Mouse (Mus musculus): Measurements from ENCODE around the gene Prss27. TPM values are rescaled to one million over a fixed set of nuclear protein-coding genes. Genes with fewer than 3 reads are reported as not detected.
A peak's percentile ranks its signal among the peaks of the same experiment; 100 is the strongest.

Gene Prss27
- total RNA-seq, 2 experiments from 2014 or later, result not detected

DNA sequence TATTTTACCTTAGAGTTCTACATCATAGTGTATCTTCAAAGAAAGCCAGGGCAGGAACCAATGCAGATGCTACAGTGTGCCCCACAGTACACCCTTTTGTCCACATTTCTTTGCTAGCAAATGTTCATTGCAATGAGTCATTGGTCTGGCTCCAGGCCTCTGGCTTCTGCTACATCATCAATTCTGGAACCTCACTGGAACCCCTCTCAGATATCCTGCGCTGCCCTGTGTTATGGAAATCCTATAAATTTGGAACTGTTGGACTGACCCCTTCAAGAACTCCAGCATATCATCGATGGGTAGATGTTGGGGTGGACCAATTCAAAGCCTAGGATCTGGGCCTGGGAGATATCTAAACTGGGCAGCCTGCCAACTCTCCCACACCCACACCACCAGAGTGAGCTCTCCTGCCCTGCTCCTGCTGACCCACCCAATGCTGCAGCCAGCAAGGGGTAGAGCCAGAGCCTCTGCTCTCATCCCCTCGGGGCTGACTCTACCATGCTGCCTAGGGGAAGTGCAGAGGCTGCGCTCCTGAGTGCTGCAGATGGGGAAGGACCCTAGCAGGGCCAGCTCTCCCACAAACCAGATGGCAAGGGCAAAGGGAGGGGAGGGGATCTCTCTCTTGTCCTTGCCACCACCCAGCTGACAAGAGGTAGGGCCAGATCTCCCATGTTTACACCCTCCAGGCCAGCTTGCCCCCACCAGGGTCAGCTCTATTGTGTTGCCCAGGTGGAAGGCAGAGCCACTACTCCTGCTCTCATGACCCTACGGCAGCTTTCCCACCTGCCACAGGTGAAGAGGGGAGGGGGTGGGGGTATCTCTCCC, 16.4 kb upstream of the Prss27 start:
- ATAC-seq (replicated peaks; ENCODE audit: low FRiP score, poor library complexity, severe bottlenecking), result peak; percentile 98

DNA sequence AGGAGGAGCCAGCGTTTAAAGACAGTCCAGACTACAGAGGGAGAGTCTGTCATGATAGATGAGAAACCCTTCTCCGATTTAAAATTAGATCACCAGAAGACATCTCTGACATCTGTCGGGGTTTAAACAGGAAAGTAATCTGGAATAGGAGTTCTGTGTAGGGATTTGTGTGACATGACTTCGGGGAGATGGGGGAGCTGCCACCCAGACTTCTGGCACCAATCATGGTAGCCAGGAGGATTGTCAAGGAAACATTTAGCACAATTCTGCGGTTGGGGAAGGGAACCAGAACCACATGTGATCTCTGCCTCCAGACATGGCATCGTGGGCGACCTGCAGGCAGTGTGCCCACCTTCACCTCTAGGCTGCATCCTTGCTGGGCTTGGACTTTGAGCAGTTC, 8.5 kb upstream of the Prss27 start:
- ATAC-seq (replicated peaks; ENCODE audit: low FRiP score, poor library complexity, severe bottlenecking), result no peak

DNA sequence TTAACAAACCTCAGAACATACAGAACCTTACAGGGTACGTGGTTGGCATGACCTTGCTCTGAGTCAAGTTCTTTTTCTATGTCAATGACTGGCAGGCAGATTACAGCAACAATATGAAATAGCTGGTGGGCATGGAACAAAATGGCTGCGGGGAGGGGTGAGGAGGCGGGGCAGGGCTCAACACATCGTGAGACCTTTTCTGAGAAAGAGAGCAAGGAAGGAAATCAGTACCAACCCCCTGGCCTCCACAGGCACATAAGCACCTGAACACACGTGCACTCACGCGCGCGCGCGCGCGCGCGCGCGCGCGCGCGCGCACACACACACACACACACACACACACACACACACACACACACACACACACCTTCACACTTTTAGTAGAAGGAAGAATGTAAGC, 7.4 kb upstream of the Prss27 start:
- no peak for ATAC-seq (replicated peaks; ENCODE audit: low FRiP score, poor library complexity, severe bottlenecking)

DNA sequence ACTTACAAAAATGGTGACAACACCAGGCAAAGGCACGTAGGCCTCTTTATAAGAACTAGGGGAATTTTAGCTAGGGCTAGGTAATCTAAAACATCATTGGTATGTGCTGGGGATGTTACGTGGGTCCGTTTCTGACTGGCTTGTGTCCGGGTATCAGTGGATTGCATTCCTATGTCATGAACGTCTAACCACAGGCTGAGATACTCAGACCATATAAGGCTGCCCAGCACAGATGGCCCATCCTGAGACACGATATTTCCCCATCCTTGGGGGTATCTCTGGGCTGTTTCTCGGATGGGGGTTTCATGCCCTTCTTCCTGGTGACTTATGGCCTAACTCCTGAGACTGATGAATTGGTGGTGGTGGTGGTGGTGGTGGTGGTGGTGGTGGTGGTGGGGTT, 2.9 kb upstream of the Prss27 start:
- ATAC-seq (replicated peaks; ENCODE audit: low FRiP score, poor library complexity, severe bottlenecking), result no peak

DNA sequence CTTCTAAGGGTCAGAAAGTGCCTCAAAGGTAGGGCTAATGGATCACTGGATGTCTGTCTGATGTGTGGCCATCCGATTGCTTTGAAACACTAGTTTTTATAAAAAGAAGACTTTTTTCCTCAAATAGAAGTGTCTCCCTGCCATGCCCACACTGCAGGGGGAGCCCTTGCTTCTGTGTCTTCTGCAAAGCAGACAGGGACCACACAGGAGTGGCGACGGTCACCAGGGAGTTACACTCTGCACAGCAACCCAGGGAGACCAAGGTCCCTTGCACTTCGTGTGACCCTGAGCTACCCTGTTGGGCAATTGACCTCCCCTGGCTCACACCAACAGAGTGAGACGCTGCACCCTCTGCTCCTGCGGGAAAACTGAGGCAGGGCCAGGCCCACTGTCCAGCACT, 990 bp upstream of the Prss27 start:
- no peak for ATAC-seq (replicated peaks; ENCODE audit: low FRiP score, poor library complexity, severe bottlenecking)

DNA sequence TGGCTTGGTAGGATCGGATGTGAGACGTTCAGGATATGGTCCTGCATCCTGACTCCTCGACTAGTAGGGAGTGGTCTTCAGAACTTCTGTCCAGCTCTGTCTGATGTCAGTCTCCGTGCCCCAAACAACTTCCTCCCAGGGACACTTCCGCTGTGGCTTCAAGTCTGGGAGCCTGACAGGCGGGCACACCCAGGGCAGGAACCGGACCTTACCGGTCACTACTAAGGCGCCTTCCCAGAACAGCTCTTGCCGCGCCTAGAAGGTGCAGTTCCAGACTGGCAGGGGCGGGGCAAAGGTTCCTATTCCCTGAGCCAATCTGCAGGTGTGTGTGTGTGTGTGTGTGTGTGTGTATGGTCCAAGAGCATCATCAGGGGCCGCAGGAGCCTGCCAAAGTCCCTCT, 584 bp upstream of the Prss27 start:
- no peak for ATAC-seq (replicated peaks; ENCODE audit: low FRiP score, poor library complexity, severe bottlenecking)

DNA sequence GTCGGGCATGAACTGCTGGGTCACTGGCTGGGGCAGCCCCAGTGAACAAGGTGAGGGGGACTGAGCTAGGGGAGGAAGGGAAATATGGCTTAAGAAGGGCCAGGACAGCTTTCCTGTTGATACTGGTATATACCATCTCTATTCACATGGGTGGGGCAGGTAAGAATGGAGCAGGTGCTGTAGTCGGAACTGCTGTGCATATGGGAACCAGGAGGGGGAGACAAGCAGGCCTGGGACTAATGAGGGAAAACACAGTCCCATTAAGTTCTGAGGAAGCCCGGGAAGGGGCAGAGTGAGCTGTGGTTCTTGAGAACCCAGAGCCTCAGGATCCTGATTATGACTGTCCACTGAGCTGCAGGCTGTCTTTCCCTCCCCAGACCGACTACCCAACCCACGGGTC, 6.5 kb downstream of the Prss27 start:
- no peak for ATAC-seq (replicated peaks; ENCODE audit: low FRiP score, poor library complexity, severe bottlenecking)

DNA sequence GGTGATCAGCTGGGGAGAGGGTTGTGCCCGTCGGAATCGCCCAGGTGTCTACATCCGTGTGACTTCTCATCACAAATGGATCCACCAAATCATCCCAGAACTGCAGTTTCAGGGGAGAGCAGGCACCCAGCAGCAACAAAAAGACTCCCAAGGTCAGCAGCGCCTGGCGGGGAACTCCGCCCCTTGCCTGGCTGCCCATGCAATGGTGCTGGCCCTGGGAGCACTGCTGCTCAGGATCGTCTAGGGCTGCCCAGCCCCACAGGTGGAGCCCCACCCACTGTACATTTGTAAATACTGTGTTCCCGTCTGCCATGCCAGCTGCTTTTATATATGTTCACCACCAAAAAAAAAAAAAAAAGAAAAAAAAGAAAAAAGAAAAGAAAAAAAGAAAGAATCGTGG, 7.7 kb downstream of the Prss27 start:
- no peak for ATAC-seq (replicated peaks; ENCODE audit: low FRiP score, poor library complexity, severe bottlenecking)

DNA sequence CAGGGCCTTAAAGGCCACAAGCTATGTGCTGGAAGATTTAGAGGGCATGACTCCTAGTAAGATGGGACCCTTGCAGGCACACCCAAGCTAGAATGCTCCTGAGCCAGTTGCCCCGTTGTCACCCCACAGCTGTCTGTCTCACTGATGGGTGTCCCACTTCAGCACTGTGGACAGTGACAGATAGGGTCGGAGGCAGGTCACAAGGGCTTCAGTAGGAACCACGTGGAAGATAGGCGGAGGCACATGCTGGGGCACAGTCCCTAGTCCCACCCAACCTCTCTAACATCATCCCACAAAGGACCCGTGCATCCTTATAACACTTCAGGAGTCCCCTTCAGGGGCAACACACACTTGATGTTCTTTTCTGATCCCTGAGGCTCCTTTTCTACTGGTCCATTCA, 8.1 kb downstream of the Prss27 start:
- no peak for ATAC-seq (replicated peaks; ENCODE audit: low FRiP score, poor library complexity, severe bottlenecking)

DNA sequence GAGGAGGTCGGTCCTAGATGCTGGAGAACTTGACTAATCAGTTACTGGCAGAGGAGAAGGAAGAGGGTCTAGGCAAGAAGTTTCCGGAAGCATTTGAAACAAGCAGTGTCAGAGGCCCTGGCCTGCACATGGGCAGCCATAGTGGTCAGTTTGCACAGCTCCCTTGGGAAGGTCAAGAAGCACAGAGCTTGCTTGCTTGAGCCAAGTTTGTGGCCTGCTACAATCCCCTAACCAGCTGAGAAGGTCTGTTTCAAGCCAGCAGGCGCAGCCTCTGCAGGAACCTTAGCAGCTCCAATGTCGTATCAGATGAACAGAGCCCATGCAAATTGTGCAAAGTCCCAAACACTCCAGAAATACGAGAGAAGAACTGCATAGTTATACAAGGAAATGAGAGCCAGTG, 10.1 kb downstream of the Prss27 start:
- ATAC-seq (replicated peaks; ENCODE audit: low FRiP score, poor library complexity, severe bottlenecking), result no peak

DNA sequence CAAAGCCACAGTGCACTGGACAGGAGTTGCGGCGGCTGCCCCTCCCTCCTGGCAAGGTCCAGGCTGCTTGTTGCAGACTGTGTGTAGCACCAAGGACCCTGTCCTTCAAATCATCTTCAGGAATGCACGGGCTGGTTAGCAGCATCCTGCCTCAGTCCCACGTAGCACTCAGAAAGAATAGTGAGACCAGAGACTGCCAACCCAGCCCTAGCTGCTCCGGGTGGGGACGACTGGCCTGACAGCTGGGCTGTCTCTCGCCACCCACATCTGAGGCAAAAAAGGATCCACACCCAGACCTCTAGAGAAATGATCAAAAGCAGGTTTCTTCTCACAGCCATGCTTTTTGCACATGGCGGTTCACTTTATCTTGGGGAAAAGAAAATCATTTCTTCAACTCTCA, 11.1 kb downstream of the Prss27 start:
- ATAC-seq (replicated peaks; ENCODE audit: low FRiP score, poor library complexity, severe bottlenecking), result no peak

DNA sequence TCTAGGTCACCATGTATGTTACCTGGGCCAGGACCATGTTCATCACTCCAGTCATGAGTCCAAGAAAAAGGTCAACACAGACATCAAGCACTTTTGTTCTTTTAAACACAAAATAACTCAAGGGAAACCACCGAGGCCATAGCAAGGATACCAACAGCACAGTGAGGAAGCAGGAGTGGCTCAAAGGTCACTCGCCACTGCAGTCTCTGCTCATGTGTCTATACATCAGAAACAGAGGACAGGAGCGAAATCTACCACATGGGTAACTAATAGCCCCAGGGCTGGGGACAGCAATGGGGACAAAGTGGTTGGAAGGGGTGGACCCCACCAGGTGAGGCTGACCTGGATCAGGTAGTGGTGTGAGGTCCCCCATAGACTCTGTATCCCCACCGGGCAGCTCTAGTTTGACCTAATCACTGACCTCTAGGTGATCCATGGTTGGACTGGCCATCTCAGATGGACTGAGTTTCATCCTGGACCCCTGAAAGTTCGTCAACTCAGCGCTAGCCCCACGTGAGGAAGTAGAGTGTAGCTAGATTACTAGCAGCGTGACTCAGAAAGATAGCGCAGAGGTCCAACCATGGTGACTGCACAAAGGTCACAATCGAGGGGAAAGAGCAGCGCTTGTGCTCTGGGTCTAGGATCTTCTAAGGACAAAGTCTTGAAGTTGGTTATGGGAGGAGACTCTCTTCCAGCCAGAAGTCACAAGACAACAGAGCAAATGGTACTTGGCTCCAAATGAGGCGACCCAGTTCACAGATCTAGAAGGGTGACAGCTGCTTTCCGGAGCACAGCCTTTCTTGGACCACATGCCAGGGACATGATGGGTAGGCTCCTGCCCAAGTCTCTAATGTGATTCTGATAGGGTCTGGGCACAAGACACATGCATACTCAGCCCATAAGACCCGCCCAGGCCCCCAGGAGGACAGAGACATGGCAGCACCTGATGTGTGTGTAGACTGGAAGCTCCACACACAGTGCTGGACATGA, 19.0 kb downstream of the Prss27 start:
- no peak for ATAC-seq (replicated peaks; ENCODE audit: low FRiP score, poor library complexity, severe bottlenecking)

DNA sequence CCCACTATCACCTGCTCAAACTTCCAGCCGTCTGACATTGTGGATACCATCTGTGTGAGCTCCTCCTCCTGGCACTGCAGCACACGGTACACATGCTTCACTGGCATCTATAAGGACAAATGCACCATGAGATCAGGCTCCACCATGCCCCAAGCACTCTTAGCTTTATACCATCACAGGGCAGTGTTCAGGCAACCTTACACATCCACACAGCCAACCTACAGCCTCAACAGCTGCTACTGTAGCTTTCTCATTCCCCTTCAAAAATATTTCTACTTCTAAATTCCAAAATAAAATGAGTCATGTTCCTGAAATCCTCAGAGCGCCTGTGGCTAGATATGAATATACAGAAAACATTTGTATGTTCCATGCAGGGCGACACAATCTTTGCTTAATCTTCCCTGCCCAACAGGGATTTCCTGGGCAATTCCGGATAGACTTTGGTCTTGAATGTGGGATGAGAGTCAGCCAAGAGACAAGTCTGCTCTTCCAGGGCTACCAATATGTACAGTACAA, 19.8 kb downstream of the Prss27 start:
- no peak for ATAC-seq (replicated peaks; ENCODE audit: low FRiP score, poor library complexity, severe bottlenecking)

DNA sequence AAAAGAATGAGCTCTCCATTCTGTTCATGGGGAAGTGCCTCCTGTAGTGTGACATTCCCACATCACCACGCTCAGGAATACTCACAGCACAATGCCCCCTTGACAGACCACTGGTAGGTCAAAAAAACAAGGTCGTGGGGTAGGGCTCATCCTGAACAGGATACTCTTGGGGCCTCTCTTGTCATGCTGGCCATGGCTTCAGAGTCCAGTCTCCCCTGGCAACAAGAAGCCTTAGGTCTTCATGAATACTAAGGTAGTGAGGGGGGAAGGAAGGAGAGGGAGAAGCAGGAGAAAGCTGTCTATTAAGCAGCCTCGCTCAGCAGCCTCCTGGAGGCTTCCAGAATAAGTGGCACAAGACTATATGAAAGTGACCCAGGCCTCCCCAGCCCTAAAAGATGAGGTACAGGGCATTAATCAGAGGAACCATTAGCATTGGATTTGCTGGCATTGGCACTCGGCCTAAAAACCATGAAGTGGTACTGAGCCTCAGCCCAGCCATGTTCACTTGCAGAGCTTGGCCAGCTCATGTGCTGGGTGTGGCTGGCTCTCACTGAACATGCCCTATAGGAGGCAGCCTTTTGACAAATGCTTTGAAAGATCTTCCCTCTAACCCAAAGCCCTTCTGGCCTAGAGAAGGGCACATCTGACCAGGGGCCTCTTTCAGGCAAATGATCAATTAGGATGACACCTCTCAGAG, 24.7 kb downstream of the Prss27 start:
- no peak for ATAC-seq (replicated peaks; ENCODE audit: low FRiP score, poor library complexity, severe bottlenecking)

DNA sequence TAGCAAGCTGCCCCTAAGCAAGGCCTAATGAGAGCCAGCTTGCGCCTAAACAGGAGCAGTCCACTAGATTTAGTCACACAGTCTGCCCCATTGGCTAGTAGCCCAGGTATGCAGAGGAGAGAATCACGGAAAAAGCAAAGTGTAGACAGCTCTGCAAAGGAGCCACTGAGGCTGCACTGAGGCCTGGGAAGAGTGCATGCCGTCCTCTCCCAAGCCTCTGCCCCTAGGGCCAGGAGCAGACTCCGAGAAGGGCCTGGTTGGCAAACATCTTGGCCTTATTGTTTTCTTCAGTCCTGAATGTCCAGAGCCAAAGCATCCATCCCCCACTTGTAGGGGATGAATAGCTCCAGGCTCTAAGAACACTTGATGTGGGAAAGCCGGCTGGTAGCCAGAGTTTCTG, 30.3 kb downstream of the Prss27 start:
- ATAC-seq (replicated peaks; ENCODE audit: low FRiP score, poor library complexity, severe bottlenecking), result no peak

DNA sequence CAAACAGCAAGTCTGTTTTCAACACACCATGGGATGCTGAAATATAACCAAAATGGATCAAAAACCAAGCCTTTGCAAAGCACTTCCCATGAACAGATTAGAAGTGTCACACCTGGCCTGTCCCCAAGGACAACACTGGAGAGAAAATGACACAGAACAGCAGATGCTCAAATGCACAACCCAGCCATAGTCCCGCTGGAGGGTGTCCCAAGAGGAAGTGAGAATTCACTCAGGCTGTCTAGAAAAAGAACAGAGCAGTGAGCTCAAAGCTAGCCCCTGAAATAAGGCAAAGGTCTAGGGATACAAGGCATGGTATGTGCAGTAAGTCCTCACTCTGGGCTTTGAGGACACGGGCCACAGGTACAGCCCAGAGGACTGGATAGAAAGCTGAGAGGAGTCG, 31.6 kb downstream of the Prss27 start:
- ATAC-seq (replicated peaks; ENCODE audit: low FRiP score, poor library complexity, severe bottlenecking), result no peak

DNA sequence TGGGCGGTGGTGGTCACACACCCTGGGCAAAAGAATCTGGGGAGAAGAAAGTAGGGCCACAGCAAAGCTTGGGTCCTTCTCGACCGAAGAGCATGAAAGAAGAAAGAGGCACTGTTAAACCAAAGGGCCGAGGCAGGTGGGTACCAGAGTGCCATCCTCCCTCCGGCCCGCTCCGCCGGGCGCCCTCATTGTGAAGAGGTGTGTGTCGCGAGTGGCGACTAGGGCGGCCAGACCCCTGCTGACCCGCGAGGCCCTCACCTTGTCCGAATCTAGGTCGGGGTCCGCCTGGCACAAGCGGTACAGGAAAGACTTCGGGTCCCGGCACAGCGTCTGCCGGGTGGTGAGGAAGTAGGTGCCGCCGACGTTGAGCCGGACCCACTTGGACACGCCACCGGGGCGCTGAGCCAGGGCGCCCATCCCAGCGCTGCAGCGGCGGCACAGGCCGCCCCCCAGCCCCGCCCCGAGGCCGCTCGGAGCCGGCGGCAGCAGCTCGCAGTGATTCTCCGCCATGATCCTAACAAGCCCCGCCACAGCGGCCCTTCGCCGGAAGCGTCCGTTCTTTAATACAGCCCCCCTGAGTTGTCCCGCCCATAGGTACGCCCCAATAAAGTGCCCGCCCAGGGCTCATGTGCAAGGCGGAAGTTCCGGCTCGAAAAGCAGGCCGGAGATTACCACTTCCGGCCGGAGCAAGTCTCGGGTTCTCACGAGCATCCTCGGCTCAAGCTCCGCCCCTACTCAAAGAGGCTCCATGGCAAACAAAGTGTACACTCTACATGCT, 35.2 kb downstream of the Prss27 start, which contains the start of gene Kctd5:
Gene Kctd5 (minus strand): TSS at position 567 of the 778 bp plus-strand sequence.
- peak; percentile 98 for ATAC-seq (replicated peaks; ENCODE audit: low FRiP score, poor library complexity, severe bottlenecking)

DNA sequence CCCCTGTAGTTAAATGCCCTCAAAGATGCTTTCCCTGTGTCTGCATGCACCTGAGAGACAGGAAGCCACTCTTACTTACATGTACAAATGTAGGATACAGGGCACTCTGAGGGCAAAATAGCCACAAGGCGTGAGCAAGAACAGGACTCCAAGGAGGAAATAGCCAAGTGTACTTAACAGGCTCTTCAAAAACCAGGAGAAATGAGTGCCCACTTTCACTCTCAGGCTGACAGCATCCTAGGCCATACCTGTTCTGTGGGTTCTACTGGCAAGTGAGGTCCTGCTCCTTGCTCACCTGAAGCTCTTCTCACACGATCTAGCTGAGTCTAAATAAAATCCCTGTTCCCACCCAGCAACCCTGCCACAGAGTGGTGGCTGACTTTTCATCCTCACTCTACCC, 39.2 kb downstream of the Prss27 start:
- ATAC-seq (replicated peaks; ENCODE audit: low FRiP score, poor library complexity, severe bottlenecking), result no peak

DNA sequence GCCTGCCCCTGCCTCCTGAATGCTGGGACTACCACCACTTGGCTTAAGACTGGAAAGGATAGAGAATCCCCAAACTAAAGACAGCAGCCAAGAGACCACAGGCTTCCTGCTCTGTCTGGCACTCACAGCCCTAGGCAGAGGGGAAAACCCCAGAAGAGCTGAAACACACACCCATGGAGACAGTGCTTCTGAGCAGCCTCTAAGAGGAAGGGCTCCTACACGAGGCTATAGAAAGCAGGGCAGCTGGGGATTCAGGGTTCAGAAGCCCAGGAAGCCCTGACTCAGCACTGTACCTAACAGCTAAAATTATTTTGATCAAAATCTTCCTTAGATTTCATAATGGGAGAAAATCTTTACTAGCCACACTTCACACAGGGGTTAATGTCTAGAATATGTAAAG, 46.6 kb downstream of the Prss27 start:
- ATAC-seq (replicated peaks; ENCODE audit: low FRiP score, poor library complexity, severe bottlenecking), result no peak
